Mouse (Mus musculus) adrenal gland, postnatal 36 days (tissue): ENCODE results near the gene Dennd5a. TPM values are rescaled to one million over a fixed set of nuclear protein-coding genes. Genes with fewer than 3 reads are reported as not detected.

Experiments used
- total RNA-seq, 2 experiments: library from RNA; stranded (reverse); gene quantifications; 2 replicates each; pipeline ENCODE4 v1.2.3; 2021

Dennd5a gene
- total RNA-seq, 2 experiments from 2014 or later, result 161 to 174 TPM

Other genes with a start within 250 kb of the Dennd5a start
- not detected for gene BC051019, start 236.6 kb downstream of the Dennd5a start, total RNA-seq
- not detected for gene Ascl3, start 228.7 kb downstream of the Dennd5a start, total RNA-seq
- 10 to 100 TPM; 43.9 to 47.2 TPM for gene Tmem9b, start 207.6 kb downstream of the Dennd5a start, total RNA-seq
- 1 to 10 TPM in 1 of 2 experiments, under 1 TPM in 1; 0.63 to 1.3 TPM for gene Nrip3, start 178.4 kb downstream of the Dennd5a start, total RNA-seq
- gene Scube2, start 94.8 kb downstream of the Dennd5a start, total RNA-seq, result under 1 TPM; 0.26 to 0.56 TPM
- 10 to 100 TPM; 48.5 to 51.7 TPM for gene Tmem41b, start 26.5 kb upstream of the Dennd5a start, total RNA-seq
- 100 to 1,000 TPM in 1 of 2 experiments, 10 to 100 TPM in 1; 86.1 to 103 TPM for gene Ipo7, start 57.8 kb upstream of the Dennd5a start, total RNA-seq
- gene Zfp143, start 100.7 kb upstream of the Dennd5a start, total RNA-seq, result 10 to 100 TPM; 11.1 to 13.1 TPM
- gene Wee1, start 161.6 kb upstream of the Dennd5a start, total RNA-seq, result 10 to 100 TPM; 10.3 to 12.2 TPM